ENCODE assay signal across 8 mouse cellular contexts in the genomic region with DNA sequence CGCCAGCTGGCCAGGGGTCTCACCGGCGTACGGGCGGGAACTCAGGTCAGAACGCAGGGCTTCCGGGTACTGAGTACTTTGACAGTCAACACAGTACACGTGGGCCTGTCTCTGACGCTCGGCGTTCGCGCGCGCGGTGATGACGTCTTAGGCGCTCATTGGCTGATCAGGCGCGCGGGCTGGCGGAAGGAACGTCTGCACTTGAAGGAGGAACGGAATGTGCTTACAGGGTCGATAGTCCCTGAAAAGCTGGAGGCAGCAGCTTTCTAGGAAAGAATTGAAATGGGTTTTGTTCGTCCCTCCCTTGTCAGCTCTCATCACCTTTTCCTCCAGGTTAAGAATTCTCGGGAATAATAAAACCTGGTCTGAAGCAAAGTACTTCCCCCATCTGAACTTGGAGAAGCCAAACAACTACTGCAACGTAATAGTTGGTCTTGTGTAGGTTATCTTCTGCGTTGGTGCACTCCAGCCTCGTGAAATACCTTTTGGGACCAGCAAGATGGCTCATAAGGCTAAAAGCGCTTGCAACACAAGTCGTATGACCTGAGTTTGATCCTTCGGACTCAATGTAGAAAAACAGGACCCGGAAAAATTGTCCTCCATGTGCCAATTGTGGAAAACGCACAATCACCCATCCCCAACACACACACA. TPM values are rescaled to one million over a fixed set of nuclear protein-coding genes. Genes with fewer than 3 reads are reported as not detected.
DNase-seq lines count a peak whose midpoint lies in the region; ATAC-seq and TF ChIP-seq lines count a peak whose summit lies in the region.

A gene (minus strand): TSS at position 130 of the 651 bp plus-strand sequence.

- no peaks in the 10 kb centered on the region for H3K9me3 ChIP-seq in hindbrain, postnatal 0 days (ENCODE audit: low read length)

- H3K4me1 ChIP-seq in hindbrain, postnatal 0 days (ENCODE audit: insufficient read depth, low read length): peaks cover 17% of the 10 kb centered on the region

- no peaks in the 10 kb centered on the region for H3K27me3 ChIP-seq in hindbrain, postnatal 0 days (ENCODE audit: insufficient read depth, low read length)

- H3K27ac ChIP-seq in gastrocnemius, adult 2 months: peak within 1 kb of the TSS; percentile 85
- no peak within 1 kb of the TSS for H3K27ac ChIP-seq in hindbrain, postnatal 0 days
- H3K27ac ChIP-seq in left cerebral cortex, adult 2 months: peak within 1 kb of the TSS; percentile 86

- H3K36me3 ChIP-seq in hindbrain, postnatal 0 days (ENCODE audit: insufficient read depth, low read length): no peaks in the 10 kb centered on the region

- no peak for TF ChIP-seq CTCF in gastrocnemius, adult 2 months (IDR thresholded peaks at IDR 0.05)
- no peak for TF ChIP-seq CTCF in hindbrain, postnatal 0 days (IDR thresholded peaks at IDR 0.05; ENCODE audit: low read depth)
- TF ChIP-seq CTCF in left cerebral cortex, adult 2 months (IDR thresholded peaks at IDR 0.05): no peak

- H3K9ac ChIP-seq in hindbrain, postnatal 0 days (replicated peaks; ENCODE audit: low read length): peak within 1 kb of the TSS; percentile 61

- H3K4me2 ChIP-seq in hindbrain, postnatal 0 days (ENCODE audit: low read depth, low read length): peak within 1 kb of the TSS; percentile 100

- intact Hi-C loops in gastrocnemius, adult 2 months (cut with DNase I): loop anchor here (10.0 kb wide), 1 partner anchor 217 kb away; no protein-coding TSS in a partner anchor
- intact Hi-C loops in left cerebral cortex, adult 2 months (cut with DNase I): no loop called here

- peak; percentile 86 for DNase-seq in WW6 (ENCODE audit: low read depth, low spot score)
- DNase-seq in cerebellum, postnatal 4 days (ENCODE audit: low spot score in 2 of 2): peak; percentile 96 to 98
- peak; percentile 97 for DNase-seq in gastrocnemius, adult 2 months
- DNase-seq in hindbrain, postnatal 0 days (ENCODE audit: low spot score): peak; percentile 97
- DNase-seq in left cerebral cortex, adult 2 months (ENCODE audit: extremely low spot score in 1 of 2, low spot score in 2 of 2): peak; percentile 96 to 99
- DNase-seq in right cerebral cortex, adult 2 months (ENCODE audit: low spot score in 2 of 2): peak; percentile 99
- DNase-seq in urinary bladder, postnatal 14 days (ENCODE audit: low spot score): peak; percentile 97

- peak; percentile 94 for ATAC-seq in hindbrain, postnatal 0 days
- peak; percentile 83 for ATAC-seq in megakaryocyte, adult 5-6 weeks (ENCODE audit: poor library complexity, severe bottlenecking)

- peak within 1 kb of the TSS; percentile 91 for H3K4me3 ChIP-seq in gastrocnemius, adult 2 months
- peak within 1 kb of the TSS; percentile 98 for H3K4me3 ChIP-seq in hindbrain, postnatal 0 days (ENCODE audit: low read length)
- H3K4me3 ChIP-seq in left cerebral cortex, adult 2 months: peak within 1 kb of the TSS; percentile 93

- 7% methylated on average over 35 of the region's 35 CpGs for WGBS in hindbrain, postnatal 0 days

RNA-seq across cellular contexts. Expression of the gene that starts here (rescaled TPM):
- 10 to 100 TPM; 10.3 to 11.7 TPM for total RNA-seq in gastrocnemius, adult 2 months (2021)
- total RNA-seq in hindbrain, postnatal 0 days (2014; rRNA removed): 29.7 and 35.1 TPM in 2 replicates
- polyA plus RNA-seq in hindbrain, postnatal 0 days (2015; fragmentation: Nextera tagmentation; extraction: Ambion mirVana): 17.3 and 18.9 TPM in 2 replicates
- 10 to 100 TPM; 28.4 to 30.5 TPM for total RNA-seq in left cerebral cortex, adult 2 months (2021)
- total RNA-seq in megakaryocyte, adult 5-6 weeks (2015): 10.2 TPM in 2 replicates
- 6.2 and 7.5 TPM in 2 replicates for total RNA-seq in megakaryocyte, adult 5-6 weeks (2017)
